Mouse (Mus musculus) heart, postnatal 36 days (tissue): ENCODE measurements around the gene Sh3bp4. TPM values are rescaled to one million over a fixed set of nuclear protein-coding genes. Genes with fewer than 3 reads are reported as not detected.

Experiments
- DNase-seq, 2 experiments: peaks; one replicate each; pipeline ENCODE4 v3.0.0; 2021 to 2022
- intact Hi-C: fragments of 180-260 bp; cut with DNase I; formaldehyde crosslinking; loops from one replicate; pipeline ENCODE4 v1.15.1; 2025
- total RNA-seq, 2 experiments: library from RNA; stranded (reverse); gene quantifications; 2 replicates each; pipeline ENCODE4 v1.2.3; 2021

Gene Sh3bp4
- 10 to 100 TPM; 11.3 to 11.8 TPM for total RNA-seq

DNA sequence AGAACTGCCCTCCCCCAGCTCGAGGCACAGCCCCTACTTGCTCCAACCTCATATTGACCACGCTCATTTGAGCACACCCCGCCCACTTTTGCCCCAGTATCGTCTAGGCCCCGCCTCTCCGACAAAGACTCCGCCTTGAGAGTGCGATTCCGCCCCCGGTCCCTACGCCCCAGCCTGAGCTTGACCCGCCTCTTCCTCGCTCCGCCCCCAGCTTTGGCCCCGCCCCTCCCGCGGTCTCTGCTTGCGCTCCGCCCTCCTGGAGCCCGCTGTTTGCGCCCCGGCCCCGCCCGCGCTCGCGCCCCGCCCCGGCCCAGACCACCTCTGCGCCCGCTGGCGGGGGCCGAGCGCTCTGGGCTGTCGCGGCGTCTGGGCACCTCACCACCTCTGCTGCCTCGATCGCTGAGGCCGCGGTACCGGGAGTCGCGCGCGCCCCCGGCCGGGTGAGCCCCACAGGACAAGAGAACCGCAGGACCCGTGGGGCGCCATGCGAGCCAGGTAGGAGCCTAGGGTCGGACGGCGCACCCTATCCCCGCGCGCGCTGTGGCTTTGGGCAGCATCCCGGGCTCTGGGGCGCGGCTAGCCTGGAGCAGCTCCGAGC, at the start of gene Sh3bp4:
Sh3bp4 (plus strand) TSS at position 313 of the 598 bp plus-strand sequence.
- peak; percentile 99 to 100 for DNase-seq
- intact Hi-C loops, result loop anchor here (2.0 to 5.0 kb wide), 4 partner anchors 52 to 313 kb away; no protein-coding TSS in a partner anchor

DNA sequence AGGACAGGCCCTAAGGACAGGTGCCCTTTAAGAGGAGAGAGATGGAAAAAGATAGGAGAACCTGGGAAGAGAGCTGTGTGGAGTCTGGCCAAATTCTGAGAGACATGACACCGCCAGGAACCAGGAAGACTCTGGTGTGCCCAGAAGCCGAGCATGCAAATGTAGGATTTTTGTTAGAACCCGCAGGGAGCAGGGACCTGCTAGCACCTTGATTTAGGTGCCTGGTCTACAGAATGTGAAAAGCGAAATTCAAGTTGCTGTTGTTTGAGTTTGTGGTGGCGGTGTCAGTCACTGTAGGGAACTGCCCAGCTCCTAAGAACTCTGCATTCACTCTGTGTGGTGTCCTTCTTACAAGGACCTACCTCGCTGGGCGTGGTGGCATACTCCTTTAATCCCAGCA, 47.2 kb upstream of the Sh3bp4 start:
- no peak for DNase-seq
- intact Hi-C loops, result no loop called here

DNA sequence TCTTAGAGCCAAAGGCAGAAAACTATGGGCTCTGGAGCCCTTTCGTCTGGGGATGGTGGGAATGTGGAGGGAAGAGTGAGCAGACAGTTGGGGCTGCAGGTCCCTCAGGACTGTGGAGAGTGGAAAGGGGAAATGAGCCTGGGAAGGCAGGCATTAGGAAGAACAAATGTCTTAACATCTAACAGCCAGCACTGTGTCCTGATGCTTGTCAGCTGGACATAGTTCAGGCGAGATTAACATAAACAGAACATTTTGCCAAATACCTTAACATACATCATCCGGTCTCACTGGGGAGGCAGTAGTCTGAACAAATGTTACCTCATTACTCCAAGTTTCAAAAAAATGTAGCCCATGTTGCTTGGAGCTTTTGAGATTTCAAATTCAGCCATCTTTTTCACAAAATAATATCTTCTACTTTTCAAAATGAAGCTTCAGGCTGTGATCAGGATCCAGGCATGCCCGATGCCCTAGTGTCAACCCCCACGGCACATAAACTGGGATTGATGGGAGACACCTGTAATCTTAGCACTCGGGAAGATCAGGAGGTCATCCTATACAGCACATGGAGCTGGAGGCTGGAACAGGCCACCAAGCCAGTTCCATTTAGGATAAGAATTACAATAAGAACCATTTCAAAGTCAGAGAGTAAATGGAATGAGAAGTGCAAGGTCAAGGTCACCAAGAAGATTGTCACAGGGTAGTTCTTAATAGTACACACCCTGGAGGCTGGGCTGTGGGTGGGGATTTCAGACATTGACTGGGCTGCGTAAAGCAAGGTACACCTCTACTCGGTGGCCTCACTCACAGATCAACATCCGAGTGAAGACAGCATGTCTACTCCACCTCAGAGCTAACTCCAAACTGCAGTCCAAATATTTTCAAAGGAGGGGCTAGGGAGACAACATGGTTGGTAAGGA, 45.3 kb upstream of the Sh3bp4 start:
- DNase-seq, result no peak
- intact Hi-C loops, result no loop called here

DNA sequence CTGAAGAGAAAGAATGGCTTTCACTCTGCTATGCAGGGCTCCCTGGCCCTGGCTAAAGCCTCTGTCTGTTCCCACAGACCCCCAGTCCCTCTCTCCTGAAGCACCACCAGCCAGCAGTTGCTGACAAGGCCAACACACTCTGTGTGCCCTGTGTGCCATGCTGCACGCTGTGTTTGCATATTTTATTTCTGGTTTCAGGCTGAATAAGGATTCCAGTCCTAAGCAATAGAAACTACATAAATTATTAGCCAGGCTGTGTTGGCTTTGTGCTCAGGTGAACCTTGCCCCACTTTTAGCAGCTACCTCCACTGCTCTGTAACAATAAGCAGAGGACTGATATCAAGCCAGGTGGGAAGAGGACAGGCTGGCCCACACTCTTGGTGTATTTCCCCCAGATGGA, 44.2 kb upstream of the Sh3bp4 start:
- intact Hi-C loops, result no loop called here
- DNase-seq, result no peak

DNA sequence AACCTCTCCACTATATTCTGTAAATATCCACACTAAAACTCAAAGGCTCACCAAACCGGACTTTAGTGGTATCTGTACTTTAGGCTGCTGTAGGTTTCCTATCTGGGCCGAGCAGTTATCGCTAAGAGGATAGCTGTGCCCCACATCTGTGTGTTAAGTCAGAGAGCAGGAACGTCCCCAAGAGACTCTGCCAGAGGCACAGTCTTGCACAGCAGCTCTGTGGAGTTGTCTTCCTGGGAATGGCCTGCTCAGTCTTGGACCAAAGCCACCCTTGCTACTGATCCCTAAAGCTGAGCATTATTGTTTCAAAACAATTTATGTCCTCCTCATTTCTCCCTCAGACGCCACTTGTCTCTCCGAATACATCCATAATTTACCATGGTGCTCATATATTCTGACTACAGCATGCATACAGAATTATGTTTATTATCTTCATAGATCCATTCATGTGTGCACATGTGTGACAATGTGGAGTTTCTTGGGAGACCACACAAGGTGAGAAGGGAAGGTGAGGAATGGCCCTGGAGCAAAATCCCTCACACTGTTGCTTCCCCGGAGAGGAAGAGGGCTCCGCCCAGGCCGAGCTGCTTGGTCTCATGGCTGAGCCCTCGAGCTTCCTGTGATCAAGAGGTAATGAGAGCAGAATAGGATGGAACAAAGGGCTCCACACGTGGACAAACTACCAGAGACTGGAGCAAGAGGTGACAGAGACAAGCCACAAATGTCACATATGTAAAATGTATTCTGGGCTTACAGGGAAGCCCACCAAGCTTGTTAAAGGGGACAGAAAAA, 40.9 kb upstream of the Sh3bp4 start:
- intact Hi-C loops, result no loop called here

DNA sequence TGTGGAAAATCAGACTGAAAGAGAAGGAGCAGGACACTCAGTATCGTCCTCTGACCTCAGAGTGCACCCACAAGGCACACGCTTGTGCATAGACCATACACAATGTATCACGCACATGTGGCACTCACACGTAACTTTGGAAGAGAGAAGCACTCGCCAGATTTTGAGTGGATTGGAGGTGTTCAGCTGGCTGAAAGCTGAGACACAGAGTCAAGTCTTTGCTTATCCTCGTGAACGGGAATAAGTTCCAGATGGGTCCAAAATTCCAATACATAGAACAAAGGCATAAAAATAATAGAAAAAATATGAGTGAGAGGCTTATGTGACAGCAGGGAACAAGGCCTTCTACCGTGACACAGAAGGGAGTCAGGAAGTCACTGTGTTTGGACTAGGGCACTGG, 36.6 kb upstream of the Sh3bp4 start:
- intact Hi-C loops, result no loop called here

More for the DNA sequence above, 40.9 kb upstream of the Sh3bp4 start:
- DNase-seq, result no peak

DNA sequence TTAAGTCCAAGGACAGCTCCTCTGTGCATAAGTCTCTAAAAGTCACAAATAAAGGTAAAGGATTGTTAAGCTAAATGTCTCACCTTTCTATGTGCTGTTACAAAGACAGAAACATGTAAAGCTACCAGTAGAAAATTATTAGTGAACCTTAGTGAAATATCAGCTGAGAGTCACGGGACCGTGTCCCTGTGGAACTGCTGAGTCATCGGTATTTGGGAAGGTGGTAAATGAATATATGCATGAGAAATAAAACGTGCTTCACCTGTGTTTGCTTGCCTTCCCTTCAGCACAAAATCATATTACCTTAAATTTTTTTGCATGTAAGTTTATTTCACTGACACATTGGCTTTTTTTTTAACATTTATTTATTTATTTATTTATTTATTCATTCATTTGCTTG, 36.2 kb upstream of the Sh3bp4 start:
- DNase-seq, result no peak
- intact Hi-C loops, result no loop called here

More for the DNA sequence above, 36.6 kb upstream of the Sh3bp4 start:
- no peak for DNase-seq

DNA sequence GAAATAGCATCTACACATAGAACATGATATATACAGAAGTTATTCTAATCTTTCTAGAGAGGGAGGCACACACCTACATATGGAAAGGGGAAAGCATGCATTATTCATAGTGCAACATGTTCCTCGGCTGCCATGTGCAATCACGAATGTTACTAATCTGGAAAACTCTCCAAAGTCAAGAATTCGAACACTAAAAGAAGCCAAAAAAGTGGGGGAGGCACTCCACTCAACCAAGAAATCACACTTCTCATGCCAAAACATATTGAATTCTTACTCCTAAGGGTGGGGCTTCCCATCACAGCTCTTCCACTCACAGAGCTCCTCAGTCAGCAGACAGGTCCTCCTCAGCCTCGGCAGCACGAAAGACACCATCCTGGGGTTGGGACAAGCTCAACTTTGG, 35.1 kb upstream of the Sh3bp4 start:
- intact Hi-C loops, result loop anchor here (5.0 kb wide), 1 partner anchor 43 kb away; no protein-coding TSS in a partner anchor
- DNase-seq, result no peak

DNA sequence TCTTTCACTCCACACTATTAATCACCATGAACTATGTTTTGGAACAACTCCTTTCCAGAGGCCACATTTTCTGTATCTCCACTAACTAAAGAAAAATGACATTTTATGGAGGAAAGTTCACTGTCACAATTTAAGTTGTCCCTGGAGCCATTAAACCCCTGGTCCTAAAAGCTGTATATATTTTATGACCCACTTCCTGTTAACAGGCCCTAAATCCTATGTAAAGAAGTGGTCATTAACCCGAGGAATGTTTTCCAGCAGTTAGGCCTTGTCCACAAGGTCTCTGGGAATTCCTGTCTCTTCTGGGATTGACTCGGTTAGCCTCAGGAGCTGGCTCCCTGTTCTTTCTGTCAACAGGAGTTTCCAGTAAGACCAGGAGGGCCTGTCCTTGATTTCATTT, 30.4 kb upstream of the Sh3bp4 start:
- intact Hi-C loops, result loop anchor here (5.0 kb wide), 1 partner anchor 48 kb away; no protein-coding TSS in a partner anchor
- no peak for DNase-seq

DNA sequence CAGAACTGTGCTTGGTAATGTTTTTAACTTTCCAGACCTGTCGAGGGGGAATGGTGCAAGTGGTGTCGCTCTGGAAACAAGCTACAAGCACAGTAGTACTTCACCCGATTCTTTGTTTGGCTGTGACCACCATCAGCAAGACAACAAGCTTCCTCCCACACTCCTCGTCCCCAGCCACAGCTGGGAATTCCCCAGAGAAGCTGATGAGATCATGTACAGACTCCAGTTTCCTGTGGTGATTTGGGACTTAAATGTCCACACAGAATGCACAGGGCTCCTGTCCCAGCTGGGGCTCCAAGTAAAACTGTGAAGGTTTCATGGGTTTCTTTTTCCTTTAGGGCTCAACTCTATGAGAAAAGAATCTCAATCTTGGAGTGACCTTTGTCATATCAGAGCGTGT, 28.9 kb upstream of the Sh3bp4 start:
- intact Hi-C loops, result no loop called here
- peak; percentile 42 to 56 for DNase-seq

DNA sequence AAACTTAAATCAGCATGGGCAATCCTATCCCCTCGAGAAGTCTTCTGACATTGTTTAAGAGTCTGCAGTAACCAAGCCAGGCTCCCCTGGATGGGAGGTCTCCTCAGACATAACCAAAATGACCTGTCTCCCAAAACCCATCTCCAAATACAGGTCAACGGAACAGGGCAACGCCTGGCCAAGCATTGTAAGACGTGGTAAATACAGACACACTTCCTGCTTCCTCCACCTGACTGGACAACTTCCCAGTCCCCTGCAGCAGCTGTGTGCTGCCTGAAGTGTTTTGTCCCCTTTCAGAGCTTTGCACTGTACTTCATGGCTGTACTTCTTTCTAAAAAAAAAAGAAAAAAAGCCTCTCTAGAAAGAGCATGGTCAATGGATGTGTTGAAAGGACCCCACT, 28.1 kb upstream of the Sh3bp4 start:
- intact Hi-C loops, result no loop called here
- peak; percentile 17 to 23 for DNase-seq

DNA sequence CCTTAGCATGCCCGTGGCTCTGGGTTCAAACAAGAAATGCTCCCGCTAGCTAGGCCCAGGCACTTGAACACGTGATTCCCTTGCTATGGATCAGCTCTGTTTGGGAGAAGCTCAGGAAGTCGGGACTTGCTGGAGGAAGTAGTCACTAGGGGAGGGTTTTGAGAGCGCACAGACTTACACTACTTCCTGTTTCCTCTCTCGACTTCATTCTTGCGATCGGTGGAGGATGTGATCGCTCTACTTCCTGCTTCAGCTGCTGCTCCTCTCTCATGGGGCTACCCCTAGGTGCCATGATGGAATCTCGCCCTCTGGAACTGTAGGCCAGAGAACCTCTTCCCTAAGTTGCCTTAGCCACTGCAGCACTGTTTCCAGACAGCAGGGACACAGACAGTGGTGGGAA, 27.3 kb upstream of the Sh3bp4 start:
- intact Hi-C loops, result no loop called here
- DNase-seq, result peak in 1 of 2 experiments; percentile 6

DNA sequence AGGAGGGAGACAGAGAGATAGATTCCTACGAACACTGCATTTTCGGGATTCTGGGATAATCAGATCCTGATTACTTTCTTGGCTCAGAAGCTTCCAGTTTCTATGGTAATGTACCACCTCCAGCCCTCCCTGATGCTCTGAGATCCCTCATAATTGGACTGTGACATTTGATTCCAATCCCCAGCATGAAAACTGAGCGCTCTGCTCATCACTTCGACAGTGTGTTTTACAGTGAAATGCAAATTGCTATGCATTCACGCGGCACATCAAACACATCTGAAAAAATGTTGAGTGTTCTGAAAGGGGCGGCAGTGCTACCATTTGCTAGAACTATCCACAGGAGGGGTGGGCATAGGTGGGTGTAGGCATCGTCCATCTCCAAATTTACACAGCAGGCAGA, 24.8 kb upstream of the Sh3bp4 start:
- intact Hi-C loops, result no loop called here

DNA sequence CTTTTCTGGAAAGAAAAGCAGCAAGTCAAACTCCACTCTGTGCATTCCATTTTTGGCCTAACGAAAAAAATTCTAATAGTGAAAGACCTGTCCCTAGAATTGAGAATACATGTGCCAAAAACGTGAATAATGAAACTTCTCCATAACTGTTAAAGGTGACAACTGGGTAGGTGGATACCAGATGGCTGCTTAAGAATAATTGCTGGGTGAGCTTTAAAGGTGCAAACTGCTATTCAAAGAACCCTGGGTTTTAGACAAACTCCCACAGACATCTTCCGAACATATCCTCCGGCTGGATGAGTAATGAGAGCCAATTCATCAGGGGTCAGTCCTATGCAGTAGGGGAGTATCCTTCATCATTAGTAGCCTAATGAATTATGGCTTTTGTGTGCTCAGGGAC, 20.7 kb upstream of the Sh3bp4 start:
- intact Hi-C loops, result no loop called here

More for the DNA sequence above, 24.8 kb upstream of the Sh3bp4 start:
- no peak for DNase-seq

DNA sequence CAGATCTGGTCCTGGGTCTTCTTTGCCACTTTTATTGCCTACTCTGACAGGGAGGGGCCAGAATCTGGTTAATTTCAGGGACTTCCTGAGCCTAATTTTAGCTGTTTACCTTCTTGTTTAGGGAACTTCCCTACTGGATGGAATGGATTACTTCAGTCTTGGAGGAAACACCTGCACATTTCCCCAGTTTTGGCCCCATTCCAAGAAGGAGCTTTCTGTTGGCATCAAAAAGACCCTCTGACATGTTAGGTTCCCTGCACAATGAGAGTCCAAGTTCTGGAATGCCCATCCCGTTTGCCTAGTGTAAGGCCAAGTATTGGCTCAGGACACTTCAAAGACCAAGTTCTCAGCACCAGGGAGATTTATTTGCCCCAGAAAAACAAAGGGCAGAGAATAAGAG, 14.0 kb upstream of the Sh3bp4 start:
- no peak for DNase-seq
- intact Hi-C loops, result no loop called here

More for the DNA sequence above, 20.7 kb upstream of the Sh3bp4 start:
- no peak for DNase-seq

DNA sequence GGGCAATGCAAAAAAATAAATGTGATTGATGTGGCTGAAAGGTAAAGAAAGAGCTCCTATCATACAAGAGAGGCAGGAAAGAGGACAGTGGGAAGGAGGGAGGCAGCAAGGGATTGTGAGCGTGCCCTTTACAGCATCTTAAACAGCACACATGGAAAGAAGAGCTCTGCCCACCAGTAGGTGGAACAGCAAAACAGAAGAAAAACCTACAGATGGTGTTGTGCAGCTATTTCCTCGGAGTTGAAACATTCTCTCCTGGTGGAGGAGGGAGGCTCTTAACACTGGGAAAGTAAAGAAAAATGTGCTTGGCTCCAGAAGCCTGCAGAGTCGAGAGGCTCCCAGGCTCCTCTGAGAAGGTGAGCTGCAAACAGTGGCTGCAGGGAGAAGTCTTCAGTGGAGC, 12.8 kb upstream of the Sh3bp4 start:
- intact Hi-C loops, result no loop called here
- no peak for DNase-seq

DNA sequence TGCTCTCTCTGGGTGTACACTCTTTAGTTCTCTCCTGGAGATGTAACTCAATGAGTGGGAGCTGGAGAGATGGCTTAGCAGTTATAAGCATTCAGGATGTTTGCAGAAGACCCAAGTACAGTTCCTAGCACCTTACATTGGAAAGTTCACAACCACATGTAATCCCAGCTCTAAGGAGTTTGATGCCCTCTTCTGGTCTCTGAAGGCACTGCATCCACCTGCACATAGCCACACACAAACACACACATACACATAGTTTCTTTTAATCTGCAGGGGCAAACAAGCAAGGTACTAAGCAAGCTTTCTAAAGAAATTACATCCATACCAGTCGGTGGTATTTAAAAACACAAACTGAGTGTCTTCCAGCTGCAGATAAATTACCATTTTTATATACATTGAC, 12.2 kb upstream of the Sh3bp4 start:
- DNase-seq, result no peak
- intact Hi-C loops, result no loop called here

DNA sequence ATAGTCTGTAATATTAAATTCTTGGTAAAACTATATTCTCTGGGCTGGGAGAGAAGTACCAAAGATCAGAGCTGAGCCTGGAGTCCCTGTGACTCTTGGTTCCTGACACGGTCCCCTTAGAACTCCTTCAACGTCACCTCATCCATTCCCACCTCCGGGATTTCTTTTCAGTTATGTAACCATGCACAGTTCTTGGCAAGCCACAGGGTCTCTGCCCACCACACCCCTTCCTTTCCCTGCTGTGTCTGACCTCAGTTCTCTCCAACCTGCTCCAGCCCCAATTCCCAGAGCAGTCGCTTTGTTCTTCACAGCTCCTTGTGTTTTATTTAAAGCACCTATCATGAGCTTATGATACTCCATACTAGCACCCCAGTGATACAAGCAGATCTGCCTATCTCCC, 7.2 kb upstream of the Sh3bp4 start:
- DNase-seq, result peak in 1 of 2 experiments; percentile 31
- intact Hi-C loops, result no loop called here

DNA sequence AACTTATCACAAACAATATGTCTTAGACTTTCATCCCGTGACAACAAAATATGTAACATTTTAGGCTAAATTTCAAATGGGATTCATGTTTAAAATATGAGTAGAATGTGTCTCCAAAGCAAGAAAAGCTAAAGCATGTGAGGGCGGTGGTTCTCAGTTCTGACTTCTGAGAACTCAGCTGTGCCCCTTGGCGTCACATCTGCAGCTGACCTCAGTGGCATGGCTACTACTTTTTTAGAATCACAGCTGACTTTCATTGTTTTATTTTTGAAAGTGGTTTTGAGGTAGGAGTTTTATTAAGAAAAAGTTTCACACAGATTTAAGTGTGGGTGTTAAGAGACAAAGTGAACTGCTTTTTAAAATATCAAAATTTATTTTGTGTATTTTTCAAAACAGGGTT, 6.4 kb upstream of the Sh3bp4 start:
- intact Hi-C loops, result no loop called here
- DNase-seq, result no peak

DNA sequence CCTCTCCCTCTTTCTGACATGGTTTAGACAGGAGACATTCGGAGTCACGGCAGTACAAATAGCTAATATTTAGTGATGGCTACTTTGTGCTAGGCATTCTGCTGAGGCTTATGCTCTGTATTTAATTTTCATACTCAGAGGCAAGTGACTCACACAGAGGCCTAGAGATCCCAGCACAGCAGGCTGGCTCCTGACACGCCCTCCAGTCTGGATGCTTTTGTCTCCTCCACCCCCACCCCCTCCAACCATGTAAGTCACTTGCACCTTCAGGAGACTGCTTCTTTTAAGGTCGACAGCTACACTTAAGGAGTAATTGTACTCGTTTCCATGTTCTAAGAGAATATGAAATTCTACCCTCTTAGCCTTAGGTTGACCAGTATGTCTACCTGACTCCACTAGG, 1.4 kb upstream of the Sh3bp4 start:
- intact Hi-C loops, result no loop called here

More for the DNA sequence above, 1.4 kb upstream of the Sh3bp4 start:
- DNase-seq, result no peak
